Mouse (Mus musculus): Measurements from ENCODE around the gene Phf20.

DNA sequence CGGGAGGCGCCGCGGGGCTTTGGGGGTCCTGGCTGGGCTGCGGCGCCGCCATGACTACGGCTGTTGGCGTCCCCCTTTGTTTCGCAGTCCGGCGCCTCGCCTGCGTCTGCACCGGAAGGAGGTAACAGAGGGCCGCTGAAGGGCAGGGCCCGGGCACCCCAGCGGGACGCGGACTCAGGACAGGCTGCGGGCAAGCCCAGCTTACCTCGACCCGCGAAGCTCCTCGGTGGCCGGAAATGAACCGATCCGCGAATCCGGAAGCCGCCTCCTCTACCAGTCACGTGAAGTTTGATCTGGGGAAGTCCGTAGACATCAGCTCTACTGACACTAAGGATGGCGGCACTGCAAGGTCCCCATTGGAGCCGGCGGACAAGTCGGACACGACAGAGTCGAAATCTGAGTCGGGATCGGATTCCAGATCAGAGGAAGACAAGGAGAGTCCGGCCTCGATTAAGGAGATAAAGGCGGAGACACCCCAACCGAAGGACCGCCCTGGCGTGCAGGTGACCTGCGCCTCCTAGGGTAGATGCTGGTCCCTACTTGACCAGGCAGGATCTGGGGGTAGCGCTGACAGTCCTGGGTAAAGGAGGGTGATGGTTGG, 116.1 kb downstream of the Phf20 start, which contains the start of the genes Cnbd2 and Scand1:
- TF ChIP-seq EP300 (IDR thresholded peaks at IDR 0.05; ENCODE audit: low read depth) (no peak), CTCF (IDR thresholded peaks at IDR 0.05; ENCODE audit: low read depth) (peak; percentile 20)
